Mouse (Mus musculus) frontal cortex, postnatal 25 days (tissue): Measurements from ENCODE around the gene Cd37.

ENCODE experiments used
- DNase-seq, 2 experiments: peaks; one replicate each; pipeline ENCODE4 v3.0.0; 2022; ENCODE audit warnings: low spot score in 2 of 2

The Cd37 gene

GRCm38 (mm10) chr7:45204380-45205143 is 34.4 kb downstream of the Cd37 start, which contains the start of gene Ccdc155:
Ccdc155 (minus strand) TSS chr7:45204892.
- DNase-seq: peak; percentile 80 to 83

GRCm38 (mm10) chr7:45202654-45203053 is 36.3 kb downstream of the Cd37 start:
- no peak for DNase-seq

GRCm38 (mm10) chr7:45198961-45199360 is 40.0 kb downstream of the Cd37 start:
- no peak for DNase-seq

- DNase-seq: peak; percentile 56 to 58
These were observed 40.5 kb downstream of the Cd37 start for GRCm38 (mm10) chr7:45198435-45198834.

GRCm38 (mm10) chr7:45196994-45197393 is 41.9 kb downstream of the Cd37 start:
- DNase-seq: no peak

- no peak for DNase-seq
These were observed 42.8 kb downstream of the Cd37 start for GRCm38 (mm10) chr7:45196176-45196535.

GRCm38 (mm10) chr7:45195341-45196175 is 43.4 kb downstream of the Cd37 start:
- no peak for DNase-seq

GRCm38 (mm10) chr7:45193871-45194785 is 44.8 kb downstream of the Cd37 start:
- no peak for DNase-seq

GRCm38 (mm10) chr7:45193406-45193805 is 45.5 kb downstream of the Cd37 start:
- no peak for DNase-seq

GRCm38 (mm10) chr7:45192585-45193310 is 46.2 kb downstream of the Cd37 start:
- DNase-seq: no peak

GRCm38 (mm10) chr7:45191803-45192363 is 47.0 kb downstream of the Cd37 start:
- DNase-seq: no peak

- DNase-seq: no peak
These were observed 47.8 kb downstream of the Cd37 start for GRCm38 (mm10) chr7:45191161-45191560.

- no peak for DNase-seq
These were observed 48.7 kb downstream of the Cd37 start for GRCm38 (mm10) chr7:45190186-45190585.

- DNase-seq: peak in 1 of 2 experiments; percentile 4
These were observed 49.3 kb downstream of the Cd37 start for GRCm38 (mm10) chr7:45189600-45189999.

- no peak for DNase-seq
These were observed 53.0 kb downstream of the Cd37 start for GRCm38 (mm10) chr7:45185921-45186320.

GRCm38 (mm10) chr7:45183672-45184071 is 55.2 kb downstream of the Cd37 start:
- DNase-seq: no peak
